Mouse (Mus musculus): ENCODE data around the gene Kdm6b. TPM values are rescaled to one million over a fixed set of nuclear protein-coding genes. Genes with fewer than 3 reads are reported as not detected.
A peak's percentile ranks its signal among the peaks of the same experiment; 100 is the strongest.

The Kdm6b gene
- polyA plus RNA-seq, 1 experiment, result 9.3 TPM

DNA sequence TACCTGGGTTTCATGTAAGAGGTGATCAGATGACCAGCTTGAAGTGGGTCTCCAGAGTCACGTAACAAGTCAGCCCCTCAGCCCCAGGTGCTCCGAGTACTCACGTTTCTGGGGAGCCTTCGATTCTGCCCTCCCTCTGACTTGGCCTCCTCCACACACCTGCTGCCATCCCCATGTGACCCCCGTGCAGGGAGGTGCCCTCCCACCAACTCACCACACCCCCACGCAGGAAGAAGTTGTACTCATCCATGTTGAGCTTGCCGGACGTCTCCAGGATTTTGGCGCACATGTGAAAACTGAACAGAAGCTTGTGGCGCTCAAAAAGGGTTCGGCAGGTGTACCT, 19.1 kb upstream of the Kdm6b start:
- peaks cover 14% of the 10 kb centered on the region for H3K4me1 ChIP-seq (ENCODE audit: control insufficient read depth, insufficient read depth, low read length)
- H3K27ac ChIP-seq (ENCODE audit: insufficient read depth, low read depth, low read length), result no peak overlapping the region
- TF ChIP-seq CTCF (IDR thresholded peaks at IDR 0.05; ENCODE audit: low read depth, low read length), result no peak
- no peak for TF ChIP-seq POLR2A (IDR thresholded peaks at IDR 0.05; ENCODE audit: borderline replicate concordance, low read depth, low read length)
- H3K4me3 ChIP-seq (ENCODE audit: insufficient read depth, low read length), result no peak overlapping the region

DNA sequence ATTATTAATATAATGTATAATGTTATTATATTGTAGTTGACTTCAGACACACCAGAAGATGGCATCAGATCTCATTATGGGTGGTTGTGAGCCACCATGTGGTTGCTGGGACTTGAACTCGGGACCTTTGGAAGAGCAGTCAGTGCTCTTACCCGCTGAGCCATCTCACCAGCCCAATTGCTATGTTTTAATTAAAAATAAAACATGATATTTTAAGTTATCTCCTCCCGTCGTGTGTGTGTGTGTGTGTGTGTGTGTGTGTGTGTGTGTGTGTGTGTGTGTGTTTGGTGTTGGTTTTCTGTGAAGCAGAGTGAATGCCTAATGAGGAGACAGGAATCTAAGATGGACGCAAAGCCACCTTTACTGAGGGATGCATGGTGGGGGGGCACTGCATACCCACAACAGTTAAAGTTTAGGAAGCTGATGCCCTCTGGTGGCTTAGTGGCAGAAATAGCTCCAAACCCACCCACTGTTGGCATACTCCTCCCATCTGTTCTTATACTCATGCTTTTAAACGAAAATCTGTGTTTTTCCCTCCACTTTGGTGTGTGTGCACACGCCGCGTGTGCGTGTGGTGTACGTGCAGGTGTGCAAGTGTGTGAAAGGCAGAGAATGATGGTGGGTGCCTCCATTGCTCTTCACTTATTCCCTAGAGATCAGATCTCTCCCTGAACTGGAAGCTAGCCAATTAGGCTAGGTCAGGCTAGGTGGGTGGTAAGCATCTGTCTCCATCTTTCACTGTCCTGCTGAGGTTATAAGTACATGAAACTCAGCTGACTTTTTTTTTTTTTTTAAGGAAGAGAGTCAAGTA, 18.6 kb upstream of the Kdm6b start:
- H3K4me1 ChIP-seq (ENCODE audit: control insufficient read depth, insufficient read depth, low read length), result peaks cover 14% of the 10 kb centered on the region
- no peak overlapping the region for H3K4me3 ChIP-seq (ENCODE audit: insufficient read depth, low read length)
- TF ChIP-seq POLR2A (IDR thresholded peaks at IDR 0.05; ENCODE audit: borderline replicate concordance, low read depth, low read length) (no peak), CTCF (IDR thresholded peaks at IDR 0.05; ENCODE audit: low read depth, low read length) (peak; percentile 64)
- no peak overlapping the region for H3K27ac ChIP-seq (ENCODE audit: insufficient read depth, low read depth, low read length)

DNA sequence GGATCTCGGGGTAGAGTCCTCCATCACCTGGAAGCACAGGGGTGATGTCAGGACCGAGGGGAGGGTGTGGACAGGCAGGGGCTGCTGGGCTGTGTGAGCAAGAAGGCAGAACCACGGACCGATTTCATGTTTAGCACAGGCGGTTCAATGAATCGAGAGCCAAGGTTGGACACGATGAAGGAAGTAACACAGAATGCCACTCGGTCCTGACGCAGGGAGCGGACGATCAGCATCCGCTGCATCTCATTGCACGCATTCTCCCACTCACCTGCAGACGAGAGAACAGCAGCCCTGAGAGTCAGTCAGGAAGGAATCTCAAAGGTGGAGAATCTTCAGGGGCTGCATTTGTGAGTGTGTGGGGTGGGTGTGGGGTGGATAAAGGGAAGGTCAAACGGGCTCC, 17.2 kb upstream of the Kdm6b start:
- Histone ChIP-seq H3K27ac (ENCODE audit: insufficient read depth, low read depth, low read length) (no peak overlapping the region), H3K4me1 (ENCODE audit: control insufficient read depth, insufficient read depth, low read length) (peaks cover 14% of the 10 kb centered on the region), H3K4me3 (ENCODE audit: insufficient read depth, low read length) (no peak overlapping the region)
- no peak for TF ChIP-seq POLR2A (IDR thresholded peaks at IDR 0.05; ENCODE audit: borderline replicate concordance, low read depth, low read length)
- TF ChIP-seq CTCF (IDR thresholded peaks at IDR 0.05; ENCODE audit: low read depth, low read length), result no peak

DNA sequence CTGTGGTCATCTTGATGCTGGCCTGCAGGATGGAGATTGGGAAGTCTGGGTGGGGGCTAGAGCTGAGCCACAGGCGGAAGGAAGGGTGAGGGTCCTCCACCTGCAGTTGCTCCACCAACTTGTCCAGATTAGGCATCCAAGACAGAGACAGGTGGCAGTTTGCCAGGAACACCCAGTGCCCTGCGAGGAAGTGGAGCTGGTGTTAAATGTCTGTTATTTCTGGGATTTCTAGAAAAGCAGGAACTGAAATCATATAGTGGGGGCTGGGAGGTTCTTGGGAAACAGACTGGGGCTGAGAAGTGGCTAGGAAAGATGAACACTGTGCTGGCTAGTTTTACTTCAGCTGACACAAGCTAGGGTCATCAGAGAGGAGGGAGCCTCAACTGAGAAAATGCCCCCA, 15.8 kb upstream of the Kdm6b start:
- peak overlapping the region; percentile 29; the same call in 1 of the 2 replicates for H3K27ac ChIP-seq (ENCODE audit: insufficient read depth, low read depth, low read length)
- no peak overlapping the region for H3K4me3 ChIP-seq (ENCODE audit: insufficient read depth, low read length)

DNA sequence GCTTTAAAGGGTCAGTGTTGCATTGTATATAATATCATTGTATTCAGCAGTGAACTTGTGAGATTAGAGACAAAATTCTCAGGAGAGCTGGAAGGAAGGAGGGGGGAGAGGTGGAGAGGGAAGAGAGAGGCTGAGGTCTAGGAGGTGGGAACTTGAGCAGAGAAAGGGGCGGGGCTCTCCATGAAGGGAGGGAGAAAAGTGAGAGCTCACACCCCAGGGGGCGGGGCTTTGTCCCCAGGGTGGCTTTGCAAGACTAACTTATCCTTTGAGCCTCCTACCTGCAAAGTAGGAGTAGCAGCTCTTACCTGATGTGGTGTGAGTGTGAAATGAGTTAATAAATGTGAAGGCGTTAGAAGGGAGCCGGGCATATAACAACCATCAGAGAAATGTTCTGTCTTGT, 15.3 kb upstream of the Kdm6b start:
- no peak overlapping the region for H3K4me3 ChIP-seq (ENCODE audit: insufficient read depth, low read length)
- peaks cover 20% of the 10 kb centered on the region for H3K4me1 ChIP-seq (ENCODE audit: control insufficient read depth, insufficient read depth, low read length)
- no peak overlapping the region for H3K27ac ChIP-seq (ENCODE audit: insufficient read depth, low read depth, low read length)
- TF ChIP-seq POLR2A (IDR thresholded peaks at IDR 0.05; ENCODE audit: borderline replicate concordance, low read depth, low read length) (no peak), CTCF (IDR thresholded peaks at IDR 0.05; ENCODE audit: low read depth, low read length) (no peak)

More for the DNA sequence above, 15.8 kb upstream of the Kdm6b start:
- no peak for TF ChIP-seq CTCF (IDR thresholded peaks at IDR 0.05; ENCODE audit: low read depth, low read length)
- no peak for TF ChIP-seq POLR2A (IDR thresholded peaks at IDR 0.05; ENCODE audit: borderline replicate concordance, low read depth, low read length)
- H3K4me1 ChIP-seq (ENCODE audit: control insufficient read depth, insufficient read depth, low read length), result peaks cover 15% of the 10 kb centered on the region

DNA sequence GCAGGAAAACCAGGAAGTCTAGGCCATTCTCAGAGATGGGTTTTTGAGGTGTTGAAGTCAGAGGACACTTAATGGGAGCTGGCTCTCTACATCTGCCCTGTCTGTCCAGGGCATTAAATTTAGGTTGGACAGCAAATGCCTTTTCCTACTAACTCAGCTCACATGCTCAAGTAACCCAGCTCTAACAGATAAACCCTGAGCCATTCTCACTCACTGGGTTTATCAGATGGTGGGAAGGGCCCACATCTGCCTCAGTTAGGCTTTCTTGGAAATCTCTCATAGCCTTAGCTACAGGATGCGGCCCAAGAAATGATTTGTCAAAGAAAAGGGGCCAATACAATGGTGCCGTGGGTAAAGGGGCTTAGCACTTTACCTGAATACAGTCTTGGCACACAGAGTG, 12.8 kb upstream of the Kdm6b start:
- no peak overlapping the region for H3K27ac ChIP-seq (ENCODE audit: insufficient read depth, low read depth, low read length)
- H3K4me3 ChIP-seq (ENCODE audit: insufficient read depth, low read length), result no peak overlapping the region
- H3K4me1 ChIP-seq (ENCODE audit: control insufficient read depth, insufficient read depth, low read length), result peaks cover 24% of the 10 kb centered on the region
- TF ChIP-seq CTCF (IDR thresholded peaks at IDR 0.05; ENCODE audit: low read depth, low read length) (no peak), POLR2A (IDR thresholded peaks at IDR 0.05; ENCODE audit: borderline replicate concordance, low read depth, low read length) (no peak)

DNA sequence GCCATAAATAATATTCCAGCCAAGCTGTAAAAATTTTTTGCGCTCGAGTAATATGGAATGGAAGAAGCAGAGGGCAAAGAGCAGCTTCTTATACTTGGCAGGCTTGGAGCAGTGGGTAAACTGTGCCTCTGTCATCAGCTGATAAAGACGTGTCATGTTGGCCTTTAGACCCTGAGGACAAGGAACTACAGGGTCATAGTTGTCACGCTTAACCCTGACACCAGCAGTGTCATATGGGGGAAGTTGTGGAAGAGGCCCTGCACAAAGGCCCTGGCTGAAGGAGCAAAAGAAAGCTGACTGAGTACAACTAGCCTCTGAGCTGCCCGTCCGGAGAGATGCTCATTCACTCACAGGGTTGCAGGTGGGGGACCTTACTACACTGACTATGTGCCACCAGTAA, 10.4 kb upstream of the Kdm6b start:
- H3K4me1 ChIP-seq (ENCODE audit: control insufficient read depth, insufficient read depth, low read length), result peaks cover 22% of the 10 kb centered on the region
- H3K27ac ChIP-seq (ENCODE audit: insufficient read depth, low read depth, low read length), result no peak overlapping the region
- TF ChIP-seq POLR2A (IDR thresholded peaks at IDR 0.05; ENCODE audit: borderline replicate concordance, low read depth, low read length) (no peak), CTCF (IDR thresholded peaks at IDR 0.05; ENCODE audit: low read depth, low read length) (no peak)
- H3K4me3 ChIP-seq (ENCODE audit: insufficient read depth, low read length), result no peak overlapping the region

DNA sequence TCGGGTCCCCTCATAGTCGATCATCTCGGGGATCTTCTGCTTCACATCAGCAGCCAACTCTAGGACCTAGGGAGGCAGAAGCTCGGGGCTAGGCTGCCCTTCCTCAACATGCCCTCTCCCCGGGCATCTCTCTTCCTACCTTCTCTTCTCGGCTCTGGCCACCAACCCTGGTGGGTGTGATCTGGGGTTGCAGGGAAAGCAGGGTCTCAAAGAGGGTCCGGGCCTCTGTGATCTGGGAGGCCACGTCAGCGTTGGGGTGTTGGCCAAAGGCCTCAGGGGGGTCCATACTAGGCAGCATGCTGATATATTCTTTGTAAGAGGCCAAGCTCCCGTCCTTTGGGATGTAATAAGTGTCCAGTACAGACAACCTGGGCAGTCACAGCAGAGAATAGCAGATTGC, 9.4 kb upstream of the Kdm6b start:
- peaks cover 16% of the 10 kb centered on the region for H3K4me1 ChIP-seq (ENCODE audit: control insufficient read depth, insufficient read depth, low read length)
- TF ChIP-seq POLR2A (IDR thresholded peaks at IDR 0.05; ENCODE audit: borderline replicate concordance, low read depth, low read length), result no peak
- no peak for TF ChIP-seq CTCF (IDR thresholded peaks at IDR 0.05; ENCODE audit: low read depth, low read length)
- H3K27ac ChIP-seq (ENCODE audit: insufficient read depth, low read depth, low read length), result no peak overlapping the region
- H3K4me3 ChIP-seq (ENCODE audit: insufficient read depth, low read length), result no peak overlapping the region

DNA sequence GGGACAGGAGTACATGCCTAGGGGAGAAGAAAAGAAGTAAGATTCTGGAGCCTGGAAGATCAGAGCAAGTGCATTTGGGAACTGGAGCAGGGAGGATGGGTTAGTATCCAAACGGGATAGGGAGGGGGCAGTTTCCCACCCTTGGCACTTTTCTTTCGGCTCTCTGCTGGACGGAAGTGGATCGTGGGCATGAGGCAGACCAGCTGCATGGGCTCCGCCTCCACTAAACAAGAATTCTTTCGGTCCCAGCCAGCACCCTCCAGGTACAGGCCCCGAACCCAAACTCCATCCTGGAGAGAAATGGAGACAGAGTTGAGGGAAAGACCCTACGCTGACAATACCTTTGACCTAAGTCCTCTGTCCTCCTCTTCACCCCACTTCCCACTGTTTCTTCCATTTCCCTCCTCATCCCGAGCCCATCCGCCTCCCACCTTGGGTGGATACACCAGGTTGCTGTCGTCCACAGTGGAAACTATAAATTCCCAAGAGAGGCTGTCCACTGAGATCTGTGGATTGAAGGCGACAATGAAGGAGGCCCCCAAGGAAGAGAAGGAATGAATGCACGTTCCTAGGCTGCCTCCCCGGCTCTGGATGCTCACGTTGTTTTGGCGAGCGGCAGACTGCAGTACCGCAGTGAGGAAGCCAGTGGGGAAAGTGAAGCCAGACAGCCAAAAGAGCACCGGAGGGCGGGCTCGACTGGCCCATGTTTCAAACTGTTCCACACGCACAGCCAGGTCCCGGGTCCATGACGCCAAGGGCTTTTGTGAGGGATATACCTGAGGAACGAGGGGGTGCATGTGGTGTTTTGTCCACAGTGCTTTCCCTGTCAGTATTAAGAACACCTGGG, 7.9 kb upstream of the Kdm6b start:
- Histone ChIP-seq H3K27ac (ENCODE audit: insufficient read depth, low read depth, low read length) (no peak overlapping the region), H3K4me3 (ENCODE audit: insufficient read depth, low read length) (no peak overlapping the region), H3K4me1 (ENCODE audit: control insufficient read depth, insufficient read depth, low read length) (peaks cover 21% of the 10 kb centered on the region)
- TF ChIP-seq POLR2A (IDR thresholded peaks at IDR 0.05; ENCODE audit: borderline replicate concordance, low read depth, low read length), result no peak
- no peak for TF ChIP-seq CTCF (IDR thresholded peaks at IDR 0.05; ENCODE audit: low read depth, low read length)

DNA sequence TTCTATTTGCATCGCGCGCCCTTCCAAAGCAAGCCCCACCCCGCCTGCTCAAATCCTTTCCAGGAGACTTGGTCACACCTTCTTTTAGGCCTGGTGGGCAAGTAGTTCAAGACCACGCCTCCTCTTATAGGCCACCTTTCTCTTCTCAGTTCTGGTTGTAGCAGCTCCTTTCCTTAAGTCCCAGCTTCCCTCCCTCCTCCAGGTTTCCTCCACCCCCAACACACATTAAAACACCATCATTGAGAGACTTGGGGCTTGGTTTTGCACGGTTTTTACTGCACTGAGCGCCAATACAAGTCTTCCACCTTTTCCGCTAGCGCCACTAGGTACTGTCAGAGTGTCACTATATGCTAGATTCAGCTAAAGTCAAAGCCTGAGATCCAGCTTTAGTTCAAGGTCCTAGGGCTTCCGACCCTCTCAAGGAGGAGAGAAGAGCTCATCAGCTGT, 7.1 kb upstream of the Kdm6b start:
- no peak for TF ChIP-seq POLR2A (IDR thresholded peaks at IDR 0.05; ENCODE audit: borderline replicate concordance, low read depth, low read length)
- TF ChIP-seq CTCF (IDR thresholded peaks at IDR 0.05; ENCODE audit: low read depth, low read length), result no peak
- peak overlapping the region; percentile 44 for H3K4me3 ChIP-seq (ENCODE audit: insufficient read depth, low read length)
- peaks cover 21% of the 10 kb centered on the region for H3K4me1 ChIP-seq (ENCODE audit: control insufficient read depth, insufficient read depth, low read length)
- no peak overlapping the region for H3K27ac ChIP-seq (ENCODE audit: insufficient read depth, low read depth, low read length)

Data from bone marrow macrophage, adult 2 months (primary cell).